Mouse (Mus musculus) lung, embryonic 14.5 days (tissue): Measurements from ENCODE around the gene Rab8b. TPM values are rescaled to one million over a fixed set of nuclear protein-coding genes. Genes with fewer than 3 reads are reported as not detected.
A peak's percentile ranks its signal among the peaks of the same experiment; 100 is the strongest.
"Not testable (repeated sequence)": the region's sequence is repeated elsewhere in the genome, so short reads cannot be mapped to it uniquely, and the experiment has no call there.

ENCODE experiments used
- ATAC-seq: fragments of 200-750 bp; cut with Nextera tagmentation; 2 replicates; pipeline ENCODE4 v1.8.0; 2017; ENCODE audit warnings: mild to moderate bottlenecking, moderate TSS enrichment, moderate library complexity; ENCODE audit not compliant: insufficient read depth
- DNase-seq: peaks from one replicate; pipeline ENCODE4 v3.0.0-alpha.2; 2015
- H3K27ac ChIP-seq: fragments of 300-500 bp; sonication (generic); 2 replicates; pipeline ENCODE4 v1.5.1; 2014; ENCODE audit warnings: low read depth, mild to moderate bottlenecking, moderate library complexity
- H3K27me3 ChIP-seq: fragments of 300-500 bp; sonication (generic); 2 replicates; pipeline ENCODE4 v1.6.1; 2014; ENCODE audit warnings: low read length, control low read depth; ENCODE audit not compliant: insufficient read depth
- H3K36me3 ChIP-seq: fragments of 300-500 bp; sonication (generic); 2 replicates; pipeline ENCODE4 v1.6.1; 2014; ENCODE audit warnings: control low read depth; ENCODE audit not compliant: insufficient read depth
- H3K4me1 ChIP-seq: fragments of 300-500 bp; sonication (generic); 2 replicates; pipeline ENCODE4 v1.6.1; 2014; ENCODE audit warnings: antibody characterized with exemption, control low read depth; ENCODE audit not compliant: insufficient read depth
- H3K4me2 ChIP-seq: fragments of 300-500 bp; sonication (generic); 2 replicates; pipeline ENCODE4 v1.6.1; 2014; ENCODE audit warnings: mild to moderate bottlenecking
- H3K4me3 ChIP-seq: fragments of 300-500 bp; sonication (generic); 2 replicates; pipeline ENCODE4 v1.5.1; 2014; ENCODE audit warnings: low read depth, low read length
- H3K9ac ChIP-seq: fragments of 300-500 bp; sonication (generic); 2 replicates; pipeline ENCODE4 v1.6.1; 2014
- H3K9me3 ChIP-seq: fragments of 300-500 bp; sonication (generic); 2 replicates; pipeline ENCODE4 v1.6.1; 2016; ENCODE audit warnings: low read depth, low read length, control low read depth
- CTCF ChIP-seq: IDR thresholded peaks from 2 replicates; pipeline ENCODE4 v1.5.1; 2016; ENCODE audit warnings: antibody characterized with exemption, low read depth
- WGBS: fragments of 180-500 bp; shearing (Covaris S2); extraction: QIAGEN DNeasy Blood & Tissue Kit; methylation state at CpG from one replicate; pipeline ENCODE4 v1.1.7; 2014; 5-methylcytosine and 5-hydroxymethylcytosine counted together
- polyA plus RNA-seq: library from polyadenylated mRNA; unstranded; fragments of >200 nt; fragmentation: Nextera tagmentation; extraction: Ambion mirVana; gene quantifications from 2 replicates; pipeline ENCODE4 v1.2.1, GENCODE M21; 2014

Gene Rab8b
- polyA plus RNA-seq, 1 experiment from 2014 or later: 35.0 TPM

GRCm38 (mm10) chr9:66897851-66898250 lies 21.6 kb downstream of the Rab8b start:
- 74% methylated on average over 6 of the region's 6 CpGs for WGBS
- Histone ChIP-seq H3K27ac (no peak overlapping the region), H3K9me3 (no peaks in the 10 kb centered on the region), H3K36me3 (no peaks in the 10 kb centered on the region), H3K27me3 (no peaks in the 10 kb centered on the region), H3K4me1 (no peaks in the 10 kb centered on the region), H3K4me3 (no peak overlapping the region), H3K4me2 (no peak overlapping the region), H3K9ac (no peak overlapping the region)
- TF ChIP-seq CTCF: no peak
- ATAC-seq (no peak), DNase-seq (no peak)

- Histone ChIP-seq H3K9ac (no peak overlapping the region), H3K27me3 (no peaks in the 10 kb centered on the region), H3K27ac (no peak overlapping the region; the same call in 1 of the 2 replicates), H3K4me2 (no peak overlapping the region), H3K4me3 (no peak overlapping the region), H3K9me3 (no peaks in the 10 kb centered on the region), H3K36me3 (no peaks in the 10 kb centered on the region), H3K4me1 (no peaks in the 10 kb centered on the region)
- no peak for DNase-seq
- no peak for ATAC-seq
- 60% methylated on average over 6 of the region's 6 CpGs for WGBS
- TF ChIP-seq CTCF: no peak
Observed at GRCm38 (mm10) chr9:66896951-66897350, 22.5 kb downstream of the Rab8b start.

GRCm38 (mm10) chr9:66895995-66896394 lies 23.5 kb downstream of the Rab8b start:
- DNase-seq (peak; percentile 31), ATAC-seq (no peak)
- Histone ChIP-seq H3K4me1 (no peaks in the 10 kb centered on the region), H3K9me3 (no peaks in the 10 kb centered on the region), H3K4me2 (no peak overlapping the region), H3K4me3 (no peak overlapping the region), H3K27ac (peak overlapping the region; percentile 2; the same call in 1 of the 2 replicates), H3K27me3 (no peaks in the 10 kb centered on the region), H3K9ac (no peak overlapping the region), H3K36me3 (no peaks in the 10 kb centered on the region)
- 47% methylated on average over 5 of the region's 5 CpGs for WGBS
- no peak for TF ChIP-seq CTCF

- Histone ChIP-seq H3K36me3 (no peaks in the 10 kb centered on the region), H3K4me1 (no peaks in the 10 kb centered on the region)
- DNase-seq: no peak
Observed at GRCm38 (mm10) chr9:66895035-66895779, 24.3 kb downstream of the Rab8b start.

GRCm38 (mm10) chr9:66894421-66894820 lies 25.1 kb downstream of the Rab8b start:
- no peaks in the 10 kb centered on the region for H3K36me3 ChIP-seq
- H3K9me3 ChIP-seq: no peaks in the 10 kb centered on the region
- TF ChIP-seq CTCF: no peak
- WGBS: 79% methylated on average over 1 of the region's 1 CpGs
- ATAC-seq: no peak
- DNase-seq: no peak
- no peaks in the 10 kb centered on the region for H3K27me3 ChIP-seq
- H3K4me1 ChIP-seq: no peaks in the 10 kb centered on the region
- H3K4me2 ChIP-seq: peak overlapping the region; percentile 11; the same call in 1 of the 2 replicates
- no peak overlapping the region for H3K4me3 ChIP-seq
- no peak overlapping the region for H3K9ac ChIP-seq
- H3K27ac ChIP-seq: no peak overlapping the region

More at GRCm38 (mm10) chr9:66895035-66895779, 24.3 kb downstream of the Rab8b start:
- H3K4me3 ChIP-seq: no peak overlapping the region
- H3K27me3 ChIP-seq: no peaks in the 10 kb centered on the region
- H3K4me2 ChIP-seq: peak overlapping the region; percentile 11; the same call in 1 of the 2 replicates
- WGBS: 63% methylated on average over 10 of the region's 10 CpGs
- H3K9me3 ChIP-seq: no peaks in the 10 kb centered on the region
- H3K9ac ChIP-seq: no peak overlapping the region
- TF ChIP-seq CTCF: no peak
- H3K27ac ChIP-seq: 0 out of 2 replicates have a peak overlapping the region, but pooled peaks have one; percentile 2
- ATAC-seq: no peak

- H3K36me3 ChIP-seq, H3K4me2 ChIP-seq, H3K4me1 ChIP-seq, H3K4me3 ChIP-seq, DNase-seq, ATAC-seq, H3K27me3 ChIP-seq, H3K9ac ChIP-seq, H3K9me3 ChIP-seq, H3K27ac ChIP-seq: not testable (repeated sequence)
- 97% methylated on average over 4 of the region's 4 CpGs for WGBS
Observed at GRCm38 (mm10) chr9:66892456-66892855, 27.0 kb downstream of the Rab8b start.

GRCm38 (mm10) chr9:66887960-66888610 lies 31.4 kb downstream of the Rab8b start:
- no peaks in the 10 kb centered on the region for H3K36me3 ChIP-seq
- TF ChIP-seq CTCF: no peak
- no peaks in the 10 kb centered on the region for H3K27me3 ChIP-seq
- no peak overlapping the region for H3K9ac ChIP-seq
- no peak overlapping the region for H3K4me3 ChIP-seq
- no peak for ATAC-seq
- H3K9me3 ChIP-seq: no peaks in the 10 kb centered on the region
- no peak overlapping the region for H3K4me2 ChIP-seq
- H3K27ac ChIP-seq: peak overlapping the region; percentile 50
- DNase-seq: peak; percentile 32
- 0 out of 2 replicates have a peak, but pooled peaks cover 8% of the 10 kb centered on the region for H3K4me1 ChIP-seq
- WGBS: 35% methylated on average over 6 of the region's 6 CpGs
